Mouse (Mus musculus) adrenal gland, postnatal 25 days (tissue): ENCODE measurements at regions not wholly inside any gene's neighbourhood (a gene's known extent, or its start where the extent isn't known, plus 50 kb on each side); places are given as distances from the start of the nearest gene placed in this dataset.

Experiments
- DNase-seq: peaks from one replicate; pipeline ENCODE4 v3.0.0; 2021; ENCODE audit warnings: mixed read lengths

DNA sequence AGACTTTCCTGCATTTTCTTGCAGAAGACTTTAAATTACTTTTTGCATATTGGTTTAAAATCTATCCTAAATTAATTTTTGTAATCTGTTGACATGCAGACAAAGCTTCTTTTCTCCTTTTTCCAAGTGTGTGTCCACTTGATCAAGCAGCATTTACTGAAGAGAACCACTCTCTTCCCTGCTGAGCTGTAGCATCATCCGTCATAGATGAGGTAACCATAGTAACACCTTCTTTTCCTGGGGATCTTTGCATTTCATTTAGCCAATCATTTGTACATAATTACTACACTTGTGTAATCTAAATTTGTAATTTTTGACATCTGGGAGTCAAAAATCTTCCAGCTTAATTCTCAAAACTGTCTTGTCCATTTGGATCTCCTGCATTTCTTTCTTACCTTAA is 53.2 kb upstream of the Dnajc1 start:
- DNase-seq: no peak
